Mouse (Mus musculus) heart, embryonic 11.5 days (tissue): Measurements from ENCODE around the gene Gse1. TPM values are rescaled to one million over a fixed set of nuclear protein-coding genes. Genes with fewer than 3 reads are reported as not detected.

Experiments used
- ATAC-seq: fragments of 200-750 bp; cut with Nextera tagmentation; replicated peaks from 2 replicates; pipeline ENCODE4 v1.8.0; 2017; ENCODE audit warnings: moderate library complexity; ENCODE audit not compliant: insufficient number of reproducible peaks, low FRiP score, low TSS enrichment
- H3K27ac ChIP-seq: fragments of 300-500 bp; sonication (generic); 2 replicates; pipeline ENCODE4 v1.5.1; 2014; ENCODE audit warnings: mild to moderate bottlenecking, low read depth, low read length
- H3K27me3 ChIP-seq: fragments of 300-500 bp; sonication (generic); 2 replicates; pipeline ENCODE4 v1.6.1; 2014; ENCODE audit warnings: mild to moderate bottlenecking, low read length, mixed read lengths; ENCODE audit not compliant: control insufficient read depth, insufficient read depth
- H3K36me3 ChIP-seq: fragments of 300-500 bp; sonication (generic); 2 replicates; pipeline ENCODE4 v1.6.1; 2014; ENCODE audit warnings: mild to moderate bottlenecking, low read length, moderate library complexity, mixed read lengths; ENCODE audit not compliant: control insufficient read depth, insufficient read depth
- H3K4me1 ChIP-seq: fragments of 300-500 bp; sonication (generic); 2 replicates; pipeline ENCODE4 v1.6.1; 2014; ENCODE audit warnings: low read length; ENCODE audit not compliant: control insufficient read depth, insufficient read depth
- H3K4me2 ChIP-seq: fragments of 300-500 bp; sonication (generic); 2 replicates; pipeline ENCODE4 v1.6.1; 2014; ENCODE audit warnings: mild to moderate bottlenecking, moderate library complexity
- H3K4me3 ChIP-seq: fragments of 300-500 bp; sonication (generic); 2 replicates; pipeline ENCODE4 v1.5.1; 2014; ENCODE audit warnings: low read depth, low read length
- H3K9ac ChIP-seq: fragments of 300-500 bp; sonication (generic); 2 replicates; pipeline ENCODE4 v1.6.1; 2014; ENCODE audit warnings: mild to moderate bottlenecking, low read depth, low read length, moderate library complexity
- H3K9me3 ChIP-seq: fragments of 300-500 bp; sonication (generic); replicated peaks from 2 replicates; pipeline ENCODE4 v1.6.1; 2016; ENCODE audit warnings: low read length; ENCODE audit not compliant: control insufficient read depth
- WGBS: fragments of 180-500 bp; shearing (Covaris S2); extraction: QIAGEN DNeasy Blood & Tissue Kit; methylation state at CpG from one replicate; pipeline ENCODE4 v1.1.7; 2014; ENCODE audit not compliant: insufficient replicate concordance; 5-methylcytosine and 5-hydroxymethylcytosine counted together
- polyA plus RNA-seq: library from polyadenylated mRNA; unstranded; fragments of >200 nt; fragmentation: Nextera tagmentation; extraction: Ambion mirVana; gene quantifications from 2 replicates; pipeline ENCODE4 v1.2.1, GENCODE M21; 2014

Gene Gse1
- polyA plus RNA-seq, 1 experiment from 2014 or later, result 12.8 TPM

- no peaks in the 10 kb centered on the region for H3K9me3 ChIP-seq
- 40% methylated on average over 5 of the region's 5 CpGs for WGBS
- peak overlapping the region; percentile 92 for H3K27ac ChIP-seq
- peaks cover 78% of the 10 kb centered on the region for H3K4me1 ChIP-seq
- H3K27me3 ChIP-seq, result no peaks in the 10 kb centered on the region
- no peaks in the 10 kb centered on the region for H3K36me3 ChIP-seq
- no peak overlapping the region for H3K4me3 ChIP-seq
- peak overlapping the region; percentile 58 for H3K9ac ChIP-seq
- ATAC-seq, result no peak
- no peak overlapping the region; the same call in 1 of the 2 replicates for H3K4me2 ChIP-seq
Observed at GRCm38 (mm10) chr8:120371146-120371545, 142.9 kb downstream of the Gse1 start.

GRCm38 (mm10) chr8:120371725-120372457 lies 143.6 kb downstream of the Gse1 start:
- peak overlapping the region; percentile 45 for H3K4me2 ChIP-seq
- no peaks in the 10 kb centered on the region for H3K9me3 ChIP-seq
- ATAC-seq, result peak; percentile 86
- peak overlapping the region; percentile 92 for H3K27ac ChIP-seq
- H3K36me3 ChIP-seq, result no peaks in the 10 kb centered on the region
- H3K9ac ChIP-seq, result peak overlapping the region; percentile 56
- 20% methylated on average over 8 of the region's 8 CpGs for WGBS
- H3K4me3 ChIP-seq, result no peak overlapping the region
- no peaks in the 10 kb centered on the region for H3K27me3 ChIP-seq
- peaks cover 86% of the 10 kb centered on the region for H3K4me1 ChIP-seq

- Histone ChIP-seq H3K4me3 (no peak overlapping the region), H3K27ac (peak overlapping the region; percentile 92), H3K4me2 (no peak overlapping the region), H3K36me3 (no peaks in the 10 kb centered on the region), H3K4me1 (peaks cover 91% of the 10 kb centered on the region), H3K27me3 (no peaks in the 10 kb centered on the region), H3K9ac (peak overlapping the region; percentile 56), H3K9me3 (no peaks in the 10 kb centered on the region)
- WGBS, result 70% methylated on average over 6 of the region's 6 CpGs
- ATAC-seq, result no peak
Observed at GRCm38 (mm10) chr8:120372684-120373083, 144.4 kb downstream of the Gse1 start.

- Histone ChIP-seq H3K4me2 (0 out of 2 replicates have a peak overlapping the region, but pooled peaks have one; percentile 5), H3K36me3 (no peaks in the 10 kb centered on the region), H3K4me3 (no peak overlapping the region), H3K9me3 (no peaks in the 10 kb centered on the region), H3K9ac (peak overlapping the region; percentile 44; the same call in 1 of the 2 replicates), H3K27me3 (no peaks in the 10 kb centered on the region), H3K4me1 (peaks cover 94% of the 10 kb centered on the region), H3K27ac (peak overlapping the region; percentile 92; the same call in 1 of the 2 replicates)
- no peak for ATAC-seq
- WGBS, result 56% methylated on average over 3 of the region's 3 CpGs
Observed at GRCm38 (mm10) chr8:120373621-120374020, 145.4 kb downstream of the Gse1 start.

GRCm38 (mm10) chr8:120374070-120374469 lies 145.8 kb downstream of the Gse1 start:
- peak overlapping the region; percentile 54; the same call in 1 of the 2 replicates for H3K27ac ChIP-seq
- peak overlapping the region; percentile 44; the same call in 1 of the 2 replicates for H3K9ac ChIP-seq
- no peak overlapping the region for H3K4me3 ChIP-seq
- 60% methylated on average over 1 of the region's 1 CpGs for WGBS
- no peak overlapping the region for H3K4me2 ChIP-seq
- no peak for ATAC-seq
- H3K4me1 ChIP-seq, result peaks cover 94% of the 10 kb centered on the region
- no peaks in the 10 kb centered on the region for H3K9me3 ChIP-seq
- H3K36me3 ChIP-seq, result no peaks in the 10 kb centered on the region
- no peaks in the 10 kb centered on the region for H3K27me3 ChIP-seq

- Histone ChIP-seq H3K27ac (peak overlapping the region; percentile 54; the same call in 1 of the 2 replicates), H3K4me1 (peaks cover 91% of the 10 kb centered on the region), H3K9me3 (no peaks in the 10 kb centered on the region), H3K9ac (0 out of 2 replicates have a peak overlapping the region, but pooled peaks have one; percentile 16), H3K4me2 (no peak overlapping the region), H3K27me3 (no peaks in the 10 kb centered on the region), H3K4me3 (no peak overlapping the region), H3K36me3 (no peaks in the 10 kb centered on the region)
- ATAC-seq, result no peak
- 28% methylated on average over 9 of the region's 9 CpGs for WGBS
Observed at GRCm38 (mm10) chr8:120374514-120374913, 146.3 kb downstream of the Gse1 start.

GRCm38 (mm10) chr8:120375170-120375569 lies 146.9 kb downstream of the Gse1 start:
- H3K36me3 ChIP-seq, result no peaks in the 10 kb centered on the region
- H3K4me3 ChIP-seq, result no peak overlapping the region
- H3K4me1 ChIP-seq, result peaks cover 85% of the 10 kb centered on the region
- no peaks in the 10 kb centered on the region for H3K9me3 ChIP-seq
- H3K27ac ChIP-seq, result peak overlapping the region; percentile 54; the same call in 1 of the 2 replicates
- ATAC-seq, result no peak
- no peak overlapping the region; the same call in 1 of the 2 replicates for H3K9ac ChIP-seq
- 45% methylated on average over 5 of the region's 5 CpGs for WGBS
- H3K27me3 ChIP-seq, result no peaks in the 10 kb centered on the region
- H3K4me2 ChIP-seq, result no peak overlapping the region

GRCm38 (mm10) chr8:120376215-120376614 lies 148.0 kb downstream of the Gse1 start:
- WGBS, result 78% methylated on average over 4 of the region's 4 CpGs

More at GRCm38 (mm10) chr8:120376215-120376614, 148.0 kb downstream of the Gse1 start:
- no peaks in the 10 kb centered on the region for H3K36me3 ChIP-seq
- H3K4me1 ChIP-seq, result peaks cover 79% of the 10 kb centered on the region
- H3K4me2 ChIP-seq, result no peak overlapping the region
- H3K9me3 ChIP-seq, result no peaks in the 10 kb centered on the region
- no peak for ATAC-seq
- H3K27ac ChIP-seq, result no peak overlapping the region
- no peak overlapping the region for H3K4me3 ChIP-seq
- H3K9ac ChIP-seq, result no peak overlapping the region
- no peaks in the 10 kb centered on the region for H3K27me3 ChIP-seq
